Mouse (Mus musculus) embryonic facial prominence, embryonic 15.5 days (tissue): ENCODE data around the gene Ucp3. TPM values are rescaled to one million over a fixed set of nuclear protein-coding genes. Genes with fewer than 3 reads are reported as not detected.
"Not testable (repeated sequence)": the region's sequence is repeated elsewhere in the genome, so short reads cannot be mapped to it uniquely, and the experiment has no call there.

Experiments used
- ATAC-seq: fragments of 200-750 bp; cut with Nextera tagmentation; 2 replicates; pipeline ENCODE4 v1.8.0; 2017; ENCODE audit warnings: low read depth, moderate TSS enrichment; ENCODE audit not compliant: insufficient number of reproducible peaks, low FRiP score, low TSS enrichment
- H3K27ac ChIP-seq: fragments of 300-500 bp; sonication (generic); replicated peaks from 2 replicates; pipeline ENCODE4 v1.5.1; 2015; ENCODE audit warnings: mild to moderate bottlenecking, inconsistent platforms
- H3K27me3 ChIP-seq: fragments of 300-500 bp; sonication (generic); 2 replicates; pipeline ENCODE4 v1.6.1; 2015; ENCODE audit warnings: inconsistent platforms
- H3K36me3 ChIP-seq: fragments of 300-500 bp; sonication (generic); 2 replicates; pipeline ENCODE4 v1.6.1; 2015; ENCODE audit warnings: mild to moderate bottlenecking, inconsistent platforms
- H3K4me1 ChIP-seq: fragments of 300-500 bp; sonication (generic); 2 replicates; pipeline ENCODE4 v1.6.1; 2015; ENCODE audit warnings: inconsistent platforms
- H3K4me2 ChIP-seq: fragments of 300-500 bp; sonication (generic); replicated peaks from 2 replicates; pipeline ENCODE4 v1.6.1; 2015; ENCODE audit warnings: mild to moderate bottlenecking, inconsistent platforms
- H3K4me3 ChIP-seq: fragments of 300-500 bp; sonication (generic); replicated peaks from 2 replicates; pipeline ENCODE4 v1.5.1; 2015; ENCODE audit warnings: mild to moderate bottlenecking, inconsistent platforms
- H3K9ac ChIP-seq: fragments of 300-500 bp; sonication (generic); 2 replicates; pipeline ENCODE4 v1.6.1; 2015; ENCODE audit warnings: inconsistent platforms
- H3K9me3 ChIP-seq: fragments of 300-500 bp; sonication (generic); replicated peaks from 2 replicates; pipeline ENCODE4 v1.6.1; 2016; ENCODE audit warnings: inconsistent platforms
- WGBS: fragments of 180-500 bp; shearing (Covaris S2); methylation state at CpG from one replicate; pipeline ENCODE4 v1.1.7; 2015; 5-methylcytosine and 5-hydroxymethylcytosine counted together
- polyA plus RNA-seq: library from polyadenylated mRNA; unstranded; fragments of >200 nt; fragmentation: Nextera tagmentation; extraction: Ambion mirVana; gene quantifications from 2 replicates; pipeline ENCODE4 v1.2.1, GENCODE M21; 2015

The Ucp3 gene
- polyA plus RNA-seq, 1 experiment from 2014 or later: 0.17 TPM

GRCm38 (mm10) chr7:100473846-100474454 is 1.2 kb downstream of the Ucp3 start:
- H3K4me3 ChIP-seq: no peak overlapping the region
- H3K27me3 ChIP-seq: no peaks in the 10 kb centered on the region
- H3K4me2 ChIP-seq: no peak overlapping the region
- no peaks in the 10 kb centered on the region for H3K9me3 ChIP-seq
- WGBS: 72% methylated on average over 9 of the region's 9 CpGs
- H3K27ac ChIP-seq: no peak overlapping the region
- H3K4me1 ChIP-seq: 0 out of 2 replicates have a peak, but pooled peaks cover 4% of the 10 kb centered on the region
- H3K9ac ChIP-seq: no peak overlapping the region
- no peak for ATAC-seq
- peaks cover 15% of the 10 kb centered on the region for H3K36me3 ChIP-seq

GRCm38 (mm10) chr7:100474680-100475079 is 1.9 kb downstream of the Ucp3 start:
- H3K36me3 ChIP-seq: peaks cover 8% of the 10 kb centered on the region
- H3K4me1 ChIP-seq: peaks cover 4% of the 10 kb centered on the region; the same call in 1 of the 2 replicates
- no peaks in the 10 kb centered on the region for H3K27me3 ChIP-seq
- 20% methylated on average over 1 of the region's 1 CpGs for WGBS
- H3K9me3 ChIP-seq: no peaks in the 10 kb centered on the region
- no peak for ATAC-seq
- no peak overlapping the region for H3K27ac ChIP-seq
- no peak overlapping the region for H3K9ac ChIP-seq
- no peak overlapping the region for H3K4me2 ChIP-seq
- no peak overlapping the region for H3K4me3 ChIP-seq

DNA sequence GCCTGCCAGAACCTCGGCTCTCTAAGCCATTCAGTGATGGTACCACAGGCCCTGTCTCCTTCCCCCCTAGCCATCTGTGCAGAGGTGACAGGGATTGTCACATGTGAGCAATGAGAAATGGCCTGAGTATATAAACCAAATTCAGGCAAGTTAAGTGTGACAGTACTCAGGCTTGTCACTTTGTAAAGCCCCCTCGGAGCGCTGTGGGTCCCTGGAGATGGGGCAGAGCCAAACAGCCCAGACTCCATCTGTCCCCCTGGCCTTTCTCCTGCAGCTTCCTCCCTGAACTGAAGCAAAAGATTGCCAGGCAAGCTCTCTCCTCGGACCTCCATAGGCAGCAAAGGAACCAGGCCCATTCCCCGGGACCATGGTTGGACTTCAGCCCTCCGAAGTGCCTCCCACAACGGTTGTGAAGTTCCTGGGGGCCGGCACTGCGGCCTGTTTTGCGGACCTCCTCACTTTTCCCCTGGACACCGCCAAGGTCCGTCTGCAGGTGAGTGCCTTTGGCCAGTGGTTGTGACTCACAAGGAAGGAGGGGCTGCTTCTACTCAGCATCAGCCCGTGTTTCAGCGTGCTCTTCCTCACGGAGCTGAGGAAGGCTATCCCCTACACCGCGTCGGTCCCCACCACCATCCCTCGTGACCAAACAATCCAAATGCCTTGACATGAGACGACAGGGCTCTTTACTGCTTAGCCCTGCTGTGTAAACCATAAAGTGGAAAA is 6.5 kb downstream of the Ucp3 start:
- 78% methylated on average over 20 of the region's 20 CpGs for WGBS
- no peak for ATAC-seq
- Histone ChIP-seq H3K9ac (no peak overlapping the region), H3K9me3 (no peaks in the 10 kb centered on the region), H3K4me1 (peaks cover 4% of the 10 kb centered on the region; the same call in 1 of the 2 replicates), H3K4me3 (no peak overlapping the region), H3K4me2 (no peak overlapping the region), H3K27me3 (no peaks in the 10 kb centered on the region), H3K27ac (no peak overlapping the region), H3K36me3 (no peaks in the 10 kb centered on the region)

DNA sequence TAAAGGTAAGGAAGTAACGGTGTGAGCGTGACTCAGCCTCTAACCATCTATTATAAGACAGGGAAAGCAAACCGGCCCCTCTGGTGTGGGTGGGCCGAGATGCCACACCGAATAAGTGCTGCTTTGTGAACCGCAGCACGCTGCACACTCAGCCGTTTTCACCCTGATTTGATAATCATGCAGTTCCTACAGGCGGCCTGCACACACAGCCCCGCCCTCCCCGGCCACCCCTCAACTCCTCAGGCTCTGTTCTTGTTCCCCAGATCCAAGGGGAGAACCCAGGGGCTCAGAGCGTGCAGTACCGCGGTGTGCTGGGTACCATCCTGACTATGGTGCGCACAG is 7.0 kb downstream of the Ucp3 start:
- Histone ChIP-seq H3K27ac (no peak overlapping the region), H3K4me3 (no peak overlapping the region), H3K9ac (no peak overlapping the region), H3K36me3 (no peaks in the 10 kb centered on the region), H3K27me3 (no peaks in the 10 kb centered on the region), H3K9me3 (no peaks in the 10 kb centered on the region), H3K4me1 (peaks cover under 1% of the 10 kb centered on the region; the same call in 1 of the 2 replicates), H3K4me2 (no peak overlapping the region)
- WGBS: 65% methylated on average over 15 of the region's 15 CpGs
- ATAC-seq: 0 out of 2 replicates have a peak, but pooled peaks have one; percentile 25

- 82% methylated on average over 17 of the region's 17 CpGs for WGBS
- H3K27me3 ChIP-seq: no peaks in the 10 kb centered on the region
- no peak overlapping the region for H3K27ac ChIP-seq
- peak; percentile 25; the same call in 1 of the 2 replicates for ATAC-seq
- H3K4me2 ChIP-seq: no peak overlapping the region
- no peaks in the 10 kb centered on the region; the same call in 1 of the 2 replicates for H3K4me1 ChIP-seq
- H3K36me3 ChIP-seq: no peaks in the 10 kb centered on the region
- no peak overlapping the region for H3K4me3 ChIP-seq
- H3K9me3 ChIP-seq: no peaks in the 10 kb centered on the region
- no peak overlapping the region for H3K9ac ChIP-seq
These were observed 7.4 kb downstream of the Ucp3 start for GRCm38 (mm10) chr7:100480175-100480574.

- H3K9ac ChIP-seq, H3K27me3 ChIP-seq, ATAC-seq, H3K4me1 ChIP-seq, H3K36me3 ChIP-seq, H3K4me2 ChIP-seq, H3K27ac ChIP-seq, H3K9me3 ChIP-seq, H3K4me3 ChIP-seq: not testable (repeated sequence)
- 74% methylated on average over 2 of the region's 2 CpGs for WGBS
These were observed 9.3 kb downstream of the Ucp3 start for GRCm38 (mm10) chr7:100482046-100482445.

- 61% methylated on average over 5 of the region's 5 CpGs for WGBS
- no peak overlapping the region for H3K4me2 ChIP-seq
- H3K36me3 ChIP-seq: no peaks in the 10 kb centered on the region
- H3K4me3 ChIP-seq: no peak overlapping the region
- no peaks in the 10 kb centered on the region; the same call in 1 of the 2 replicates for H3K4me1 ChIP-seq
- H3K9me3 ChIP-seq: no peaks in the 10 kb centered on the region
- ATAC-seq: no peak
- H3K27ac ChIP-seq: no peak overlapping the region
- no peak overlapping the region for H3K9ac ChIP-seq
- no peaks in the 10 kb centered on the region for H3K27me3 ChIP-seq
These were observed 11.7 kb downstream of the Ucp3 start for GRCm38 (mm10) chr7:100484493-100484892.

DNA sequence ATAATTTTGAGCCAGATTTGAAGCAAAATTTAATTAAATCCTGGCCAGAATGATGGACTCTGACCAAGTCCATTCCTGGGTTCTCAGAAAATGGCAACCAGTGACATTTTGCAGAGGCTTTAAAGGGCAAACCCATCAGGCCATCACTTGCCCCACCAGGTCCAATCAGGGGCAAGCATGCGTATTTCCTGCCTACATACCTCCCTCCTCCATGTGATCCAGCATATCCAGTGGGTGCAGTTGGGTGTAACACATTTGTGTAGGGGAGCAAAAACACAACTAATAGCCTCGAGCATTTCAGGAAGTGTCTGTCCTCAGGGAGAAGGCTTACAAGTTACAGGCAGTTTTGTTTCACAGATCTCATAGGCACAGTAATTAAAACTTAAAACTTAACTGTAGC is 14.5 kb downstream of the Ucp3 start:
- Histone ChIP-seq H3K9ac (no peak overlapping the region), H3K4me1 (peaks cover under 1% of the 10 kb centered on the region; the same call in 1 of the 2 replicates)
- whole genome bisulfite sequencing: 61% methylated on average over 2 of the region's 2 CpGs

GRCm38 (mm10) chr7:100488474-100489048 is 15.8 kb downstream of the Ucp3 start:
- H3K4me3 ChIP-seq: no peak overlapping the region
- H3K4me1 ChIP-seq: peaks cover 13% of the 10 kb centered on the region
- WGBS: 28% methylated on average over 10 of the region's 10 CpGs
- no peak overlapping the region for H3K4me2 ChIP-seq
- no peak for ATAC-seq
- H3K9ac ChIP-seq: no peak overlapping the region
- no peak overlapping the region for H3K27ac ChIP-seq
- H3K9me3 ChIP-seq: no peaks in the 10 kb centered on the region
- 0 out of 2 replicates have a peak, but pooled peaks cover 2% of the 10 kb centered on the region for H3K27me3 ChIP-seq
- H3K36me3 ChIP-seq: no peaks in the 10 kb centered on the region

More for the DNA sequence above, 14.5 kb downstream of the Ucp3 start:
- Histone ChIP-seq H3K9me3 (no peaks in the 10 kb centered on the region), H3K4me3 (no peak overlapping the region), H3K27ac (no peak overlapping the region), H3K4me2 (no peak overlapping the region), H3K27me3 (no peaks in the 10 kb centered on the region), H3K36me3 (no peaks in the 10 kb centered on the region)
- ATAC-seq: no peak

GRCm38 (mm10) chr7:100492391-100493116 is 19.8 kb downstream of the Ucp3 start:
- peak overlapping the region; percentile 13; the same call in 1 of the 2 replicates for H3K9ac ChIP-seq
- ATAC-seq: peak; percentile 61
- H3K36me3 ChIP-seq: peaks cover 8% of the 10 kb centered on the region; the same call in 1 of the 2 replicates
- H3K27ac ChIP-seq: peak overlapping the region; percentile 56
- H3K4me1 ChIP-seq: peaks cover 46% of the 10 kb centered on the region
- H3K4me3 ChIP-seq: peak overlapping the region; percentile 52
- whole genome bisulfite sequencing: 3% methylated on average over 35 of the region's 36 CpGs
- peak overlapping the region; percentile 93 for H3K4me2 ChIP-seq
- no peaks in the 10 kb centered on the region for H3K9me3 ChIP-seq
- 0 out of 2 replicates have a peak, but pooled peaks cover 2% of the 10 kb centered on the region for H3K27me3 ChIP-seq

DNA sequence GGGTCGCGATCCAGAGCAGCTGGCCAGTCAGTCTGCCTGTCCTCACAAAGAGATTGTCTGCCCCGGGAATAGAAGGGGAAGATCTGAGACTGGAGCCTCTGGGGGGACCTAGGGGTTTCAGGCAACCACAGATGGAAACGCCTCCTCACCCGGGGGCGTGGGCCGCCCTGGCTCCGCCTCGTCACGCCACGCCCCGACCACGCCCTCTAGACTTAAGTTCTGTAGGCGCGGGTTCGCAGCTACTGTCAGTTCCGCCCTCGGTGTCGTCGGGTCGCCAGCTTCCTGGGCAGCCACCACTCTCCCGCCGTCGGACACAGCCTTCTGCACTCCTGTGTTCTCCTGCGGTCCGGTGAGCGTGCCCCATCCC is 20.3 kb downstream of the Ucp3 start, which contains the start of gene Ucp2:
TSS of gene Ucp2 (plus strand) at position 221 of the 367 bp plus-strand sequence.
- Histone ChIP-seq H3K27ac (peak within 1 kb of the TSS; percentile 56), H3K36me3 (peaks cover 14% of the 10 kb centered on the region; the same call in 1 of the 2 replicates), H3K9ac (peak within 1 kb of the TSS; percentile 13; the same call in 1 of the 2 replicates), H3K27me3 (0 out of 2 replicates have a peak, but pooled peaks cover 2% of the 10 kb centered on the region), H3K4me3 (peak within 1 kb of the TSS; percentile 52), H3K4me1 (peaks cover 46% of the 10 kb centered on the region), H3K4me2 (peak within 1 kb of the TSS; percentile 93), H3K9me3 (no peaks in the 10 kb centered on the region)
- peak; percentile 70 for ATAC-seq
- under 1% methylated on average over 22 of the region's 27 CpGs for WGBS
